Mouse (Mus musculus): ENCODE measurements at regions not wholly inside any gene's neighbourhood (a gene's known extent, or its start where the extent isn't known, plus 50 kb on each side); places are given as distances from the start of the nearest gene placed in this dataset.

GRCm38 (mm10) chr1:76143516-76143915 is 597.5 kb downstream of the Slc4a3 start:
- no peak for TF ChIP-seq POLR2A (IDR thresholded peaks at IDR 0.05; ENCODE audit: low read depth, low read length)
- TF ChIP-seq CTCF (IDR thresholded peaks at IDR 0.05; ENCODE audit: extremely low read depth, insufficient read length, insufficient replicate concordance, low read depth, low read length) = no peak
